Mouse (Mus musculus): ENCODE results near the gene Ptpn14.

DNA sequence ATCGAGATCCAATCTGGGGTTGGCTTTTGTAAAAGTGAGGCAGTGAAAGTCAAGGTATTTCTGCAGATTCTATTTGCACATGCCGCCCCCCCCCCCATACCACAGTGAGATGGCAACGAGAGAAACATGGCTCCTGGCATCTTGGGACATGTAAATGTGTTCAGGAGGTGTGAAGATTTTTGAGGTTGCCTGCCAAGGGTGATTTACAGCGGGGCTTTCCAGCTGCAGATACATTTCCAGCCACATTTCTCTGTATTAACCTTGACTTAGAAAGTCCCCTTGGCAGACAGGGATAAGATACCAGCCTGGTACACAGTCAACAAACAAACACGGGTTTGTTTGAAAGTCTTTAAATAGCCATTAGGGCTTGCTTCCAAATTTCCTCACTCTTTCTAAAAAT lies 96.4 kb downstream of the Ptpn14 start:
- no peak for TF ChIP-seq CTCF (IDR thresholded peaks at IDR 0.05; ENCODE audit: low read depth)
- no peak for TF ChIP-seq EP300 (IDR thresholded peaks at IDR 0.05; ENCODE audit: low read depth)
